Mouse (Mus musculus) neural tube, embryonic 11.5 days (tissue): Measurements from ENCODE around the gene Espnl. TPM values are rescaled to one million over a fixed set of nuclear protein-coding genes. Genes with fewer than 3 reads are reported as not detected.

Source experiments
- ATAC-seq: fragments of 200-750 bp; cut with Nextera tagmentation; 2 replicates; pipeline ENCODE4 v1.8.0; 2017; ENCODE audit warnings: moderate number of reproducible peaks, mild to moderate bottlenecking, moderate TSS enrichment, moderate library complexity; ENCODE audit not compliant: insufficient read depth, low FRiP score, low TSS enrichment
- DNase-seq: peaks from one replicate; pipeline ENCODE4 v3.0.0-alpha.2; 2015; ENCODE audit warnings: low spot score
- H3K27ac ChIP-seq: fragments of 300-500 bp; sonication (generic); 2 replicates; pipeline ENCODE4 v1.5.1; 2014; ENCODE audit warnings: low read depth, mild to moderate bottlenecking, low read length
- H3K27me3 ChIP-seq: fragments of 300-500 bp; sonication (generic); 2 replicates; pipeline ENCODE4 v1.6.1; 2014; ENCODE audit warnings: mild to moderate bottlenecking, low read length, mixed read lengths; ENCODE audit not compliant: control insufficient read depth, insufficient read depth
- H3K36me3 ChIP-seq: fragments of 300-500 bp; sonication (generic); 2 replicates; pipeline ENCODE4 v1.6.1; 2014; ENCODE audit warnings: mild to moderate bottlenecking, low read length, moderate library complexity, mixed read lengths; ENCODE audit not compliant: control insufficient read depth, insufficient read depth
- H3K4me1 ChIP-seq: fragments of 300-500 bp; sonication (generic); 2 replicates; pipeline ENCODE4 v1.6.1; 2014; ENCODE audit warnings: low read length, mixed read lengths; ENCODE audit not compliant: control insufficient read depth, insufficient read depth
- H3K4me2 ChIP-seq: fragments of 300-500 bp; sonication (generic); 2 replicates; pipeline ENCODE4 v1.6.1; 2014; ENCODE audit warnings: low read depth, mild to moderate bottlenecking, moderate library complexity
- H3K4me3 ChIP-seq: fragments of 300-500 bp; sonication (generic); 2 replicates; pipeline ENCODE4 v1.5.1; 2014; ENCODE audit warnings: low read depth, low read length
- H3K9ac ChIP-seq: fragments of 300-500 bp; sonication (generic); 2 replicates; pipeline ENCODE4 v1.6.1; 2014; ENCODE audit warnings: mild to moderate bottlenecking, low read length
- H3K9me3 ChIP-seq: fragments of 300-500 bp; sonication (generic); 2 replicates; pipeline ENCODE4 v1.6.1; 2016; ENCODE audit warnings: low read length; ENCODE audit not compliant: control insufficient read depth
- WGBS: fragments of 180-500 bp; shearing (Covaris S2); extraction: QIAGEN DNeasy Blood & Tissue Kit; methylation state at CpG from one replicate; pipeline ENCODE4 v1.1.7; 2014; 5-methylcytosine and 5-hydroxymethylcytosine counted together
- polyA plus RNA-seq: library from polyadenylated mRNA; unstranded; fragments of >200 nt; fragmentation: Nextera tagmentation; extraction: Ambion mirVana; gene quantifications from 2 replicates; pipeline ENCODE4 v1.2.1, GENCODE M21; 2014

The Espnl gene
- polyA plus RNA-seq, 1 experiment from 2014 or later, result 0.09 TPM

DNA sequence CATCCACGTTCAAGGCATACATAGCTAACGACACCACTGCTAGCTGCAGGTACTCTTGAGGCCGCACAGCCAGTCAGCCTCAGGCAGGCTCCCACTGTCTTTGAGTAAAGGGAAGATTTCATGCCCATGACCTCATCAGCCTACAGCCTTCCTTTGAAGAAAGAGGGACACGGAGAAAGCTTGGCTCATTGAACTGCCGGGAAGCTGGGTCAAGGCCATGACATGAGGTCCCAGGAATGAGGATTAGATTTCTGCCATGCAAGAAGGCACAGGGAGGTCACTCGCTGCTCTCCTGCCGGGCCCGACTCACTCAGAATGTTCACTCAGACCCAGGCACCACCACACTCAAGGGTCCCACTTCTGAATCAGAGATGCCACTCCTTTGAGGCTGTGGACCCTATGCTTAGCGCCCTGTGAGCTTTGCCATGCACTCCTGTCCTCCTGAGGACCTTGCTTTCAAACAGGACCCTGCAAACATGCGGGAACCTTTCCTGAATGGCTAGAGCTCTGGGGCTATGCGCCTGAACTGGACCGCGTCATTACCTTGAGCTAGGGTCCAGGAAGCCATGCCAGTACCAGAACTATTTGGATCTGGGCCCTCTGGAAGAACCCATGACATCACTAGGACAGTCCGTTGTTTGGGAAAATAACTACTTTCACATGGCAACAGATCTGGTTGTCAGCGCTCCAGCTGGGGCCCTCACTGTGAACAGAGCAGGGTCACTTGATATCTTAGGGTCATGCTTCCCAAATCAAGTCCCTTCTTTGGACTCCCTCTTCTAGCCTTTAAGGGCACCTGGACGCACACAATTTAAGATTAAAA is 43.2 kb downstream of the Espnl start:
- H3K4me3 ChIP-seq, result no peak overlapping the region
- peaks cover 7% of the 10 kb centered on the region; the same call in 1 of the 2 replicates for H3K4me1 ChIP-seq
- no peak overlapping the region for H3K9ac ChIP-seq
- 93% methylated on average over 16 of the region's 16 CpGs for WGBS
- H3K27me3 ChIP-seq, result peaks cover 3% of the 10 kb centered on the region; the same call in 1 of the 2 replicates
- no peak overlapping the region for H3K4me2 ChIP-seq
- H3K27ac ChIP-seq, result no peak overlapping the region
- DNase-seq (no peak), ATAC-seq (no peak)
- no peaks in the 10 kb centered on the region for H3K9me3 ChIP-seq
- H3K36me3 ChIP-seq, result no peaks in the 10 kb centered on the region; the same call in 1 of the 2 replicates

DNA sequence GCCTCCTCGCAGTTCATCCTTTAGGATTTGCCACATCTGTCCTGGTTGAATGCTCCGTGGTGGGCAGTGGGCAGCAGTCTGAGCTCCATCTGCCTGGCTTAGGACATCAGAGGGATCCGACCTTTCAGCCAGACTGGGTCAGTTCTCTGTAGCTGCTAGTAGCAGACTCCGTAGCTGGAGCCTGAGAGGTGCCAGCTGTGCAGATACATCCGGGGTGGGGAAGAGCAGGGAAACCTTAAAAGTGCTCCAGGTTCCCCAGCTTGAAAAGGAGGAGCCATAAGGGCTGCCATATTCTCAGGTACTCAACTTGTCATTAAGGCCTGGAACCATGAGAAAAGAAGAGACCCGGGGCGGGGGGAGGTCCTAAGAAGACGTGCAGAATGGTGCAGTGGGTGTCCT is 43.9 kb downstream of the Espnl start:
- ATAC-seq (no peak), DNase-seq (no peak)
- Histone ChIP-seq H3K4me3 (peak overlapping the region; percentile 36; the same call in 1 of the 2 replicates), H3K9me3 (no peaks in the 10 kb centered on the region), H3K36me3 (no peaks in the 10 kb centered on the region; the same call in 1 of the 2 replicates), H3K9ac (no peak overlapping the region), H3K27ac (no peak overlapping the region), H3K27me3 (peaks cover 3% of the 10 kb centered on the region; the same call in 1 of the 2 replicates), H3K4me2 (peak overlapping the region; percentile 72), H3K4me1 (peaks cover 7% of the 10 kb centered on the region; the same call in 1 of the 2 replicates)
- WGBS, result 30% methylated on average over 8 of the region's 8 CpGs

DNA sequence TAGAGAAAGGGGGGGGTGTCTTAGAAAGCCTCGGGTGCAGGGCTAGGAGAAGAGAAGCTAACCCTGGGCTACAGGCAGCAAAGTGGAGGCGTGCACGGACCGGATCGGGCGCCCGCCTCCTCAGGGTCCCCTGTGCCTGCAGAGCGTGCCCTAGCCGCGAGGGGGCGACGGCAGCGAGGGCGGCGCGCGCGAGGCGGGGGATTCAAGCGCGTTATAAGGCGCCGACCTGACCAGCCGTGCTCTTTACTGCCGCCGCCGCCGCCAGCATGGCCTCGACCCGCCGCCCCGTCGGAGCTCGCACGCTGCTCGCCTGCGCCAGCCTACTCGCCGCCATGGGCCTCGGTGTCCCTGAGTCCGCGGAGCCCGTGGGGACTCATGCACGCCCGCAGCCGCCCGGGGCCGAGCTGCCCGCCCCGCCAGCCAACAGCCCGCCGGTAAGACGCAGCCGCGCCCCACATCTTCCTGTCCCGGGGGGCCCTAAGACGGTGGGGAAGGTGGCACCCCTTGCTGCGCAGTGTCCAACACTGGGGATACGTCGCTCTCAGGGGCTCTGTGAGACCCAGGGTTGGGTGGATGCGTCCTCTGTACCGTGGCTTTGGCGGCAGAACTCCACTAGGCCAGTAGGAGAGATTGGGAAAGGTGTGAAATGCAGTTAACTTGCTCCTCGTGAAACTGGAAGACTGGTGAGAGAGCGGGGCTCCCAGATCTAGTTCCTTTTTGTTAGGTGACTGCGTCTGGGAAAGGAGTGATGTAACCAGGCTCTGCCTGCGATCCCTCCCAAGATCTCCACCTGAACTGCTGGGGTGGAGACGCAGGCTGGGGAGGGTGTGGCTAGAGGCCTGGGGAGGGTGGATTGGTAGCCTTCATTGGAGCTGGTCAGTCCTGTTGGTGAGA is 44.6 kb downstream of the Espnl start, which contains the start of gene Erfe:
TSS of gene Erfe (plus strand) at position 216 of the 894 bp plus-strand sequence.
- Histone ChIP-seq H3K27ac (no peak within 1 kb of the TSS), H3K4me3 (peak within 1 kb of the TSS; percentile 36), H3K4me2 (peak within 1 kb of the TSS; percentile 72), H3K9me3 (no peaks in the 10 kb centered on the region), H3K4me1 (peaks cover 7% of the 10 kb centered on the region; the same call in 1 of the 2 replicates), H3K9ac (peak within 1 kb of the TSS; percentile 59), H3K27me3 (peaks cover 3% of the 10 kb centered on the region; the same call in 1 of the 2 replicates), H3K36me3 (peaks cover 3% of the 10 kb centered on the region)
- under 1% methylated on average over 68 of the region's 68 CpGs for WGBS
- peak; percentile 29; the same call in 1 of the 2 replicates for ATAC-seq
- peak; percentile 80 for DNase-seq

DNA sequence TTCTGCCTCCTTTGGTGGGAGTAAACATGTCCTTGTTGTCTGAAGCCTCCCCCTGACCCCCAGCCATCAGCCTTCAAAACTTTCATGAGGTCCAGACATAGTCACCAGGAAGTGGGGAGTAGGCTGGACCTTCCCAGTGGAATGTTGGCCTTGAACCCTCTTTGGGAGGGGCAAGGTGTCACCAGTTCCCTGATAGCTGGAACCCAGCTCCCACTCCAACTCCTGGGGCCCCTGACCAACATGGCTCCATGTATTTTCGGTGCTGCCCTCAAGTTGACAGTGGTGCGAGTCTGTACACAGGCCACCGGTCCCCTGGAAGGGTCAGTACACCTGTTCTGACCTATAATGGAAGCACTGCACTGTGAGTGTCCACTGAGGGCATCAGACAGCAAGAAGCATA is 45.4 kb downstream of the Espnl start:
- 96% methylated on average over 3 of the region's 3 CpGs for WGBS

DNA sequence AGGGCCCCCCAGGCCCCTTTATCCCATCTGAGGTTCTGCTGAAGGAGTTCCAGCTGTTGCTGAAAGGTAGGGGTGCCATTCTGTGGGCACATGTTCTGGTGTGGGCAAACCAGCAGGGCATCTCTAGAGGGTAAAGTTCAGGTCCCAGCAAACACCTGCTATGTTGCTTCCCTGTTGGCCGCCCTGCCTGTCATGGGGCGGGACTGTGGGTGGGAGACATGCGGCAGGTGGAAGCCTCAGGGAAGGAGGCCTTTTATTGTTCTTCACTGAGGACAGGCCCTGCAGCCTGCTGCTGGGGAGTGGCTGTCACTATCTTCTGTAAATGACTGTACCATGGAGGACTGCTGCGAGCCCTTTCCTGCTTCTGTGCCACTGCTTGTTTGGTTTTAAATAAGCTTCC is 47.5 kb downstream of the Espnl start:
- 62% methylated on average over 4 of the region's 4 CpGs for WGBS
- DNase-seq, result no peak
- H3K36me3 ChIP-seq, result peaks cover 9% of the 10 kb centered on the region

More for the DNA sequence above, 45.4 kb downstream of the Espnl start:
- no peak for DNase-seq
- Histone ChIP-seq H3K4me3 (no peak overlapping the region), H3K9me3 (no peaks in the 10 kb centered on the region), H3K27me3 (peaks cover 3% of the 10 kb centered on the region; the same call in 1 of the 2 replicates), H3K4me1 (peaks cover 7% of the 10 kb centered on the region; the same call in 1 of the 2 replicates), H3K4me2 (no peak overlapping the region), H3K27ac (no peak overlapping the region), H3K36me3 (peaks cover 3% of the 10 kb centered on the region), H3K9ac (no peak overlapping the region)
- ATAC-seq, result no peak

DNA sequence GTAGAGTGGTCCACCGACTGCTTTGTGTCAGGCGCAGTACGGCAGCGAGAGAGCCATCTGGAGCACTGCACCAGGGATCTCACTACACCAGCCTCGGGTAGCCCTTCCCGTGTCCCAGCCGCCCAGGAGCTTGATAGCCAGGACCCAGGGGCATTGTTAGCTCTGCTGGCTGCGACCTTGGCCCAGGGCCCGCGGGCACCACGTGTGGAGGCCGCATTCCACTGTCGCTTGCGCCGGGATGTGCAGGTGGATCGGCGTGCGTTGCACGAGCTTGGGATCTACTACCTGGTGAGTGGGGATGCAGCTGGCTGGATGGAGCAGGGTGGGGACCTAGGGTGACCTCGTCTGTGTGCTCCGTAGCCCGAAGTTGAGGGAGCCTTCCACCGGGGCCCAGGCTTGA is 48.2 kb downstream of the Espnl start:
- Histone ChIP-seq H3K4me3 (no peak overlapping the region), H3K36me3 (peaks cover 11% of the 10 kb centered on the region), H3K27ac (no peak overlapping the region), H3K27me3 (peaks cover 3% of the 10 kb centered on the region; the same call in 1 of the 2 replicates), H3K4me2 (no peak overlapping the region), H3K9ac (no peak overlapping the region), H3K4me1 (peaks cover 7% of the 10 kb centered on the region; the same call in 1 of the 2 replicates), H3K9me3 (no peaks in the 10 kb centered on the region)
- ATAC-seq, result no peak
- 89% methylated on average over 23 of the region's 23 CpGs for WGBS
- no peak for DNase-seq

More for the DNA sequence above, 47.5 kb downstream of the Espnl start:
- peaks cover 7% of the 10 kb centered on the region; the same call in 1 of the 2 replicates for H3K4me1 ChIP-seq
- H3K27me3 ChIP-seq, result peaks cover 3% of the 10 kb centered on the region; the same call in 1 of the 2 replicates
- H3K27ac ChIP-seq, result no peak overlapping the region
- no peak for ATAC-seq
- no peak overlapping the region for H3K4me2 ChIP-seq
- H3K9ac ChIP-seq, result no peak overlapping the region
- H3K9me3 ChIP-seq, result no peaks in the 10 kb centered on the region
- H3K4me3 ChIP-seq, result no peak overlapping the region

DNA sequence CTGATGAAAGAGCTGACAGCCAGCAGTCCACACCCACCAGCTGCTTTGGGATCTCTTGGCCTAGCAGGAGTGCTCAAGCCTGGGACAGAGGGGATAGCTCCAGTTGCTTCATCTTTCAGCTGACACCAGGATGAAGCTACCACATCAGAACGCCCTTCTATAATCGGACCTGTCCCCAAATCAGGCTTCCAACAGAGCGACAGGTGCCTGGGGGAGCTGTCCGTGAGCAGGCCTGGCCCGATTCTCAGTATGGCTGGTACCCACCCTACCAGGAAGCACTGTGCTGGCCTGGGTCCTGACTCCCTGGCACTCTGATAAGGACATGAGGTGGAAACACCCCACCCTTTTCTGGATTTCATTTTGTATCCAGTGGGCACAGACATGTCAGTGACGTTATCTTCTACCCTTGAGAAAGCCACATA is 51.5 kb downstream of the Espnl start:
- no peaks in the 10 kb centered on the region for H3K9me3 ChIP-seq
- DNase-seq (no peak), ATAC-seq (no peak)
- H3K36me3 ChIP-seq, result peaks cover 32% of the 10 kb centered on the region
- no peaks in the 10 kb centered on the region for H3K27me3 ChIP-seq
- WGBS, result 95% methylated on average over 6 of the region's 6 CpGs
- H3K9ac ChIP-seq, result no peak overlapping the region
- H3K4me1 ChIP-seq, result no peaks in the 10 kb centered on the region
- no peak overlapping the region for H3K4me2 ChIP-seq
- no peak overlapping the region for H3K4me3 ChIP-seq
- no peak overlapping the region for H3K27ac ChIP-seq

GRCm38 (mm10) chr1:91380453-91381090 is 58.7 kb downstream of the Espnl start:
- Histone ChIP-seq H3K9me3 (no peaks in the 10 kb centered on the region), H3K4me1 (no peaks in the 10 kb centered on the region), H3K4me2 (no peak overlapping the region), H3K9ac (no peak overlapping the region), H3K4me3 (no peak overlapping the region), H3K36me3 (peaks cover 38% of the 10 kb centered on the region), H3K27me3 (no peaks in the 10 kb centered on the region), H3K27ac (no peak overlapping the region)
- 63% methylated on average over 7 of the region's 7 CpGs for WGBS
- DNase-seq, result peak; percentile 85
- no peak; the same call in 1 of the 2 replicates for ATAC-seq
